Mouse (Mus musculus) E14TG2a.4 (cell line): ENCODE data around the gene Kcnj16.

ENCODE experiments used
- CTCF ChIP-seq: conservative IDR thresholded peaks from 2 replicates; pipeline ENCODE4 v1.5.1; 2014; ENCODE audit warnings: low read length
- NANOG ChIP-seq: IDR thresholded peaks from 2 replicates; pipeline ENCODE4 v1.6.1; 2014; ENCODE audit warnings: borderline replicate concordance, low read length, mixed read lengths
- POU5F1 ChIP-seq: IDR thresholded peaks from 2 replicates; pipeline ENCODE4 v1.6.1; 2014; ENCODE audit warnings: low read length, borderline replicate concordance

GRCm38 (mm10) chr11:111070460-111070859 is 102.6 kb downstream of the Kcnj16 start:
- no peak for TF ChIP-seq CTCF
- no peak for TF ChIP-seq POU5F1
- no peak for TF ChIP-seq NANOG
